ENCODE assay signal across 8 mouse cellular contexts in genomic region chr15:3994852-3995447, GRCm38 (mm10). TPM values are rescaled to one million over a fixed set of nuclear protein-coding genes. Genes with fewer than 3 reads are reported as not detected.
DNase-seq lines count a peak whose midpoint lies in the region; ATAC-seq and TF ChIP-seq lines count a peak whose summit lies in the region.

No protein-coding gene starts in this region.

- no peak for ATAC-seq in lung, embryonic 16.5 days (ENCODE audit: low read depth)
- ATAC-seq in embryonic facial prominence, embryonic 11.5 days (replicated peaks; ENCODE audit: insufficient number of reproducible peaks, low FRiP score, low TSS enrichment, low read depth): no peak
- no peak for ATAC-seq in intestine, embryonic 16.5 days

- peak overlapping the region; percentile 97 for H3K27ac ChIP-seq in lung, embryonic 16.5 days (ENCODE audit: low read length)
- H3K27ac ChIP-seq in embryonic facial prominence, embryonic 11.5 days (replicated peaks; ENCODE audit: low read depth, low read length): peak overlapping the region; percentile 52
- H3K27ac ChIP-seq in intestine, embryonic 16.5 days (ENCODE audit: low read length): peak overlapping the region; percentile 96
- peak overlapping the region; percentile 68 for H3K27ac ChIP-seq in olfactory bulb, adult 2 months (ENCODE audit: insufficient read depth, low read depth, low read length)

- no peak for TF ChIP-seq CTCF in olfactory bulb, adult 2 months (IDR thresholded peaks at IDR 0.05; ENCODE audit: insufficient read depth, low read depth, low read length)

- H3K4me2 ChIP-seq in lung, embryonic 16.5 days (ENCODE audit: low read depth, low read length): peak overlapping the region; percentile 50
- peak overlapping the region; percentile 26 for H3K4me2 ChIP-seq in embryonic facial prominence, embryonic 11.5 days (ENCODE audit: low read depth, low read length)
- peak overlapping the region; percentile 45 for H3K4me2 ChIP-seq in intestine, embryonic 16.5 days (ENCODE audit: low read depth, low read length)

- WGBS in lung, embryonic 16.5 days: 21% methylated on average over 14 of the region's 14 CpGs
- 26% methylated on average over 14 of the region's 14 CpGs for WGBS in embryonic facial prominence, embryonic 11.5 days
- WGBS in intestine, embryonic 16.5 days: 25% methylated on average over 14 of the region's 14 CpGs
- 15% methylated on average over 14 of the region's 14 CpGs for WGBS in olfactory bulb, adult 2 months

- peak overlapping the region; percentile 88 for H3K4me3 ChIP-seq in lung, embryonic 16.5 days (ENCODE audit: low read length)
- H3K4me3 ChIP-seq in embryonic facial prominence, embryonic 11.5 days (ENCODE audit: low read depth, low read length): peak overlapping the region; percentile 50
- H3K4me3 ChIP-seq in intestine, embryonic 16.5 days (ENCODE audit: low read length): peak overlapping the region; percentile 86
- peak overlapping the region; percentile 69 for H3K4me3 ChIP-seq in olfactory bulb, adult 2 months (ENCODE audit: insufficient read depth, low read depth, low read length)

- H3K9me3 ChIP-seq in lung, embryonic 16.5 days (ENCODE audit: control insufficient read depth, low read length): no peaks in the 10 kb centered on the region
- H3K9me3 ChIP-seq in embryonic facial prominence, embryonic 11.5 days (replicated peaks; ENCODE audit: control insufficient read depth, low read length): no peaks in the 10 kb centered on the region
- no peaks in the 10 kb centered on the region for H3K9me3 ChIP-seq in intestine, embryonic 16.5 days (ENCODE audit: control insufficient read depth, low read length)

- intact Hi-C loops in left cerebral cortex, postnatal 10 days (cut with DNase I): loop anchor here (2.0 kb wide), 1 partner anchor 32 kb away; the partner anchor contains the start of gene Oxct1

- no peaks in the 10 kb centered on the region for H3K27me3 ChIP-seq in lung, embryonic 16.5 days (ENCODE audit: control insufficient read depth, insufficient read depth, low read depth, low read length)
- H3K27me3 ChIP-seq in embryonic facial prominence, embryonic 11.5 days (ENCODE audit: control insufficient read depth, insufficient read depth, low read length): no peaks in the 10 kb centered on the region
- no peaks in the 10 kb centered on the region for H3K27me3 ChIP-seq in intestine, embryonic 16.5 days (replicated peaks; ENCODE audit: control insufficient read depth, insufficient read depth, low read length)

- no peak for DNase-seq in lung, postnatal 4 days
- DNase-seq in embryonic facial prominence, embryonic 11.5 days (ENCODE audit: low spot score): no peak
- DNase-seq in cerebellum, adult 11-12 months: no peak
- DNase-seq in left cerebral cortex, postnatal 10 days (ENCODE audit: extremely low spot score in 1 of 2, low spot score in 2 of 2): no peak
- no peak for DNase-seq in gastrocnemius, postnatal 25 days

- H3K9ac ChIP-seq in lung, embryonic 16.5 days (ENCODE audit: low read length): peak overlapping the region; percentile 92
- peak overlapping the region; percentile 72 for H3K9ac ChIP-seq in embryonic facial prominence, embryonic 11.5 days (replicated peaks; ENCODE audit: low read length)
- H3K9ac ChIP-seq in intestine, embryonic 16.5 days (ENCODE audit: low read depth, low read length): peak overlapping the region; percentile 90

- peaks cover 7% of the 10 kb centered on the region; the same call in 1 of the 2 replicates for H3K4me1 ChIP-seq in lung, embryonic 16.5 days (replicated peaks; ENCODE audit: control insufficient read depth, insufficient read depth, low read length)
- no peaks in the 10 kb centered on the region for H3K4me1 ChIP-seq in embryonic facial prominence, embryonic 11.5 days (ENCODE audit: control insufficient read depth, insufficient read depth, low read length)
- no peaks in the 10 kb centered on the region for H3K4me1 ChIP-seq in intestine, embryonic 16.5 days (ENCODE audit: control insufficient read depth, insufficient read depth, low read length)
- H3K4me1 ChIP-seq in olfactory bulb, adult 2 months (ENCODE audit: control insufficient read depth, insufficient read depth, low read length): no peaks in the 10 kb centered on the region

- no peak for TF ChIP-seq POLR2A in olfactory bulb, adult 2 months (IDR thresholded peaks at IDR 0.05; ENCODE audit: insufficient read depth, low read depth, low read length)

- H3K36me3 ChIP-seq in lung, embryonic 16.5 days (ENCODE audit: control insufficient read depth, insufficient read depth, low read length): peaks cover 15% of the 10 kb centered on the region
- no peaks in the 10 kb centered on the region for H3K36me3 ChIP-seq in embryonic facial prominence, embryonic 11.5 days (replicated peaks; ENCODE audit: control insufficient read depth, insufficient read depth, low read depth, low read length)
- H3K36me3 ChIP-seq in intestine, embryonic 16.5 days (ENCODE audit: control insufficient read depth, insufficient read depth, low read length): peaks cover 10% of the 10 kb centered on the region; the same call in 1 of the 2 replicates

RNA-seq across cellular contexts. Expression of gene AW549877, which starts 0.6 kb away (rescaled TPM):
- 33.8 and 34.7 TPM in 2 replicates for polyA plus RNA-seq in lung, embryonic 16.5 days (2015; fragmentation: Nextera tagmentation; extraction: Ambion mirVana)
- 51.8 and 54.6 TPM in 2 replicates for polyA plus RNA-seq in embryonic facial prominence, embryonic 11.5 days (2014; fragmentation: Nextera tagmentation; extraction: Ambion mirVana)
- 26.6 and 33.2 TPM in 2 replicates for polyA plus RNA-seq in intestine, embryonic 16.5 days (2015; fragmentation: Nextera tagmentation; extraction: Ambion mirVana)
- not detected in 2 replicates for polyA plus RNA-seq in olfactory bulb, adult 2 months (2012; ENCODE audit: insufficient read depth, insufficient read length, low replicate concordance, missing spikeins)
- 10 to 100 TPM; 43.2 to 45.3 TPM for total RNA-seq in left cerebral cortex, postnatal 10 days (2021)
- total RNA-seq in gastrocnemius, postnatal 25 days (2021): 10 to 100 TPM; 11.2 to 11.5 TPM

RNA-seq across cellular contexts. Expression of gene Fbxo4, which starts 15.6 kb away (rescaled TPM):
- 11.3 and 13.2 TPM in 2 replicates for polyA plus RNA-seq in lung, embryonic 16.5 days (2015; fragmentation: Nextera tagmentation; extraction: Ambion mirVana)
- polyA plus RNA-seq in embryonic facial prominence, embryonic 11.5 days (2014; fragmentation: Nextera tagmentation; extraction: Ambion mirVana): 5.4 and 6.2 TPM in 2 replicates
- 9.5 and 9.7 TPM in 2 replicates for polyA plus RNA-seq in intestine, embryonic 16.5 days (2015; fragmentation: Nextera tagmentation; extraction: Ambion mirVana)
- not detected in 2 replicates for polyA plus RNA-seq in olfactory bulb, adult 2 months (2012; ENCODE audit: insufficient read depth, insufficient read length, low replicate concordance, missing spikeins)
- 1 to 10 TPM; 7.2 to 7.5 TPM for total RNA-seq in left cerebral cortex, postnatal 10 days (2021)
- 1 to 10 TPM; 3.7 to 4.8 TPM for total RNA-seq in gastrocnemius, postnatal 25 days (2021)

RNA-seq across cellular contexts. Expression of gene Oxct1, which starts 31.2 kb away (rescaled TPM):
- 222 and 248 TPM in 2 replicates for polyA plus RNA-seq in lung, embryonic 16.5 days (2015; fragmentation: Nextera tagmentation; extraction: Ambion mirVana)
- 191 and 215 TPM in 2 replicates for polyA plus RNA-seq in embryonic facial prominence, embryonic 11.5 days (2014; fragmentation: Nextera tagmentation; extraction: Ambion mirVana)
- polyA plus RNA-seq in intestine, embryonic 16.5 days (2015; fragmentation: Nextera tagmentation; extraction: Ambion mirVana): 184 and 212 TPM in 2 replicates
- 209 TPM in 1 of 2 replicates, not detected in the other for polyA plus RNA-seq in olfactory bulb, adult 2 months (2012; ENCODE audit: insufficient read depth, insufficient read length, low replicate concordance, missing spikeins)
- total RNA-seq in left cerebral cortex, postnatal 10 days (2021): 100 to 1,000 TPM; 655 to 665 TPM
- total RNA-seq in gastrocnemius, postnatal 25 days (2021): 100 to 1,000 TPM; 320 to 370 TPM
